Mouse (Mus musculus) heart, embryonic 14.5 days (tissue): ENCODE measurements around the gene Mettl4. TPM values are rescaled to one million over a fixed set of nuclear protein-coding genes. Genes with fewer than 3 reads are reported as not detected.
"Not testable (repeated sequence)": the region's sequence is repeated elsewhere in the genome, so short reads cannot be mapped to it uniquely, and the experiment has no call there.

Experiments
- ATAC-seq: fragments of 200-750 bp; cut with Nextera tagmentation; 2 replicates; pipeline ENCODE4 v1.8.0; 2017; ENCODE audit warnings: low read depth, moderate TSS enrichment; ENCODE audit not compliant: insufficient number of reproducible peaks, insufficient read depth, low FRiP score
- H3K27ac ChIP-seq, 2 experiments: fragments of 200-500 bp in 1 of 2; fragments of 300-500 bp in 1 of 2; sonication (generic) in 1 of 2; replicated peaks in 1 of 2; 2 replicates each; pipeline ENCODE4 v1.5.1; 2012 to 2014; ENCODE audit warnings: low read depth in 2 of 2, low read length in 2 of 2, control low read depth in 1 of 2, mild to moderate bottlenecking in 1 of 2, mixed read lengths in 1 of 2; ENCODE audit not compliant: control insufficient read depth in 1 of 2, insufficient read depth in 1 of 2
- H3K27me3 ChIP-seq: fragments of 300-500 bp; sonication (generic); 2 replicates; pipeline ENCODE4 v1.6.1; 2014; ENCODE audit warnings: mild to moderate bottlenecking, low read length, control low read depth; ENCODE audit not compliant: control insufficient read depth, insufficient read depth
- H3K36me3 ChIP-seq: fragments of 300-500 bp; sonication (generic); 2 replicates; pipeline ENCODE4 v1.6.1; 2014; ENCODE audit warnings: mild to moderate bottlenecking, control low read depth, low read length, mixed read lengths; ENCODE audit not compliant: control insufficient read depth, insufficient read depth
- H3K4me1 ChIP-seq, 2 experiments: fragments of 200-500 bp in 1 of 2; fragments of 300-500 bp in 1 of 2; sonication (generic) in 1 of 2; 2 replicates each; pipeline ENCODE4 v1.6.1; 2012 to 2014; ENCODE audit warnings: low read length in 2 of 2, control low read depth in 1 of 2, mixed read lengths in 1 of 2; ENCODE audit not compliant: control insufficient read depth in 2 of 2, insufficient read depth in 2 of 2
- H3K4me2 ChIP-seq: fragments of 300-500 bp; sonication (generic); 2 replicates; pipeline ENCODE4 v1.6.1; 2014; ENCODE audit warnings: mild to moderate bottlenecking, low read length
- H3K4me3 ChIP-seq, 2 experiments: fragments of 200-500 bp in 1 of 2; fragments of 300-500 bp in 1 of 2; sonication (generic) in 1 of 2; 2 replicates each; pipeline ENCODE4 v1.5.1; 2012 to 2014; ENCODE audit warnings: low read length in 2 of 2, mild to moderate bottlenecking in 2 of 2, control low read depth in 1 of 2, low read depth in 1 of 2, moderate library complexity in 1 of 2; ENCODE audit not compliant: control insufficient read depth in 1 of 2, insufficient read depth in 1 of 2
- H3K9ac ChIP-seq: fragments of 300-500 bp; sonication (generic); 2 replicates; pipeline ENCODE4 v1.6.1; 2014; ENCODE audit warnings: mild to moderate bottlenecking, low read length
- H3K9me3 ChIP-seq: fragments of 300-500 bp; sonication (generic); 2 replicates; pipeline ENCODE4 v1.6.1; 2016; ENCODE audit warnings: low read length, control low read depth; ENCODE audit not compliant: control insufficient read depth
- WGBS: fragments of 180-500 bp; shearing (Covaris S2); extraction: QIAGEN DNeasy Blood & Tissue Kit; methylation state at CpG from one replicate; pipeline ENCODE4 v1.1.7; 2014; 5-methylcytosine and 5-hydroxymethylcytosine counted together
- polyA plus RNA-seq: library from polyadenylated mRNA; unstranded; fragments of >200 nt; fragmentation: Nextera tagmentation; extraction: Ambion mirVana; gene quantifications from 2 replicates; pipeline ENCODE4 v1.2.1, GENCODE M21; 2014

Gene Mettl4
- polyA plus RNA-seq, 1 experiment from 2014 or later, result 15.7 TPM

DNA sequence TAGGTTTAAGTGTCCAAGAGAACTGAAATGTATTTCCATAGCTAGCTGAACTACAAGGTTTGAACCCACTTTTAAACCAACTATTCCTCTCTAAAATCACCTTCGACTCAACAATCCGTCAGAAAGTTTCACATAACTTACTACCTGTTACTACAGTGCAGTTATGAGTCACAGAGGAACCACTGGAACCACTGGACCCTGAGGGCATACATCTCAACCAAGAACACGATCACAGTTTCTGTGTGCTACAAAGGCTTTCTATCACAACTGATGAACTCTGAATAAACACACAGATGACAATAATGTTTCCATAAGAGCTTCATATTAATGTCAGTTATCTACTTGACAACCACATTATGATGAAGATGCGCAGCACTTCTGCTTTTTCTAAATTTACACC is 11.6 kb downstream of the Mettl4 start:
- ATAC-seq, result no peak
- Histone ChIP-seq H3K4me3 (no peak overlapping the region), H3K27ac (no peak overlapping the region), H3K4me1 (no peaks in the 10 kb centered on the region), H3K4me2 (no peak overlapping the region), H3K9me3 (no peaks in the 10 kb centered on the region), H3K36me3 (peaks cover 36% of the 10 kb centered on the region), H3K27me3 (no peaks in the 10 kb centered on the region), H3K9ac (no peak overlapping the region)
- WGBS, result 89% methylated on average over 4 of the region's 4 CpGs

DNA sequence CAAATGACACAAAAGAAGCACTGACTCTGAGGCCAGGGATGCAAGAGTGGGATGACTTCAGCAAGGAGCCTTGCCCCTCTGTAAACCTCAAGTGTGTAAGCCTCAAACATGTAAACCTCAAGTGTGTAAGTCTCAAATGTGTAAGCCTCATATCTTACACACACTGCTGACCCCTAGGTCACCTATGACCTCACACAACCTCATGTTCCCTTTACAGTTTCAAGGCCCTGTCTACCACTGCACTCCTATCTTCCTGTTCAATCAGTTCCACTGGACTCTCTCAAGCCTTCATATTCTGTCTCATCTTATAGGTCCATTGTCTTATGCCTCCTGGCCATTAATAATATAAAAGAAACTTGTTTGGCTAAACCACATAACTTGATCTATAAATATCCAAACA is 13.9 kb downstream of the Mettl4 start:
- no peaks in the 10 kb centered on the region for H3K4me1 ChIP-seq
- no peak overlapping the region for H3K4me3 ChIP-seq
- no peak overlapping the region for H3K27ac ChIP-seq
- H3K27me3 ChIP-seq, result no peaks in the 10 kb centered on the region
- no peak overlapping the region for H3K4me2 ChIP-seq
- peaks cover 51% of the 10 kb centered on the region for H3K36me3 ChIP-seq
- no peaks in the 10 kb centered on the region for H3K9me3 ChIP-seq
- H3K9ac ChIP-seq, result no peak overlapping the region
- no peak for ATAC-seq

DNA sequence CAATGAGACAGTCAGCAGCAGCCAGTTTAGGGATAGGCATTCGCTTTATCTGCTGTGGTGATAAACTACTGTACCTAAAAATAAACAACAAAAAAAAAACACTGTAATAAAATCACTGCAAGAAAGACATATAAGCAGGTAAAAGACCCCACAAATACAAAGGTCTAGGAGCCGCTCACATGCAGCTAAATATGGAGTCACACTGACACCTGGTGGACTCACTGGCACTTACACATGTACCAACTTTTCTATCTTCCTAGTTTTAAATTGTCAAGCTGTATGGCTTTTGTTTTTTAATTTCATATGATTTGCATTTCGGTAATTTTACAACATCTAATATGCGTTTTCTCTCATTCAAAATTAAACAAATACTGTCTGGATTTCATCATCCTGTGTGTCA is 14.4 kb downstream of the Mettl4 start:
- no peaks in the 10 kb centered on the region for H3K9me3 ChIP-seq
- no peak overlapping the region for H3K4me3 ChIP-seq
- H3K27me3 ChIP-seq, result no peaks in the 10 kb centered on the region
- no peaks in the 10 kb centered on the region for H3K4me1 ChIP-seq
- H3K27ac ChIP-seq, result no peak overlapping the region
- H3K9ac ChIP-seq, result no peak overlapping the region
- no peak for ATAC-seq
- H3K4me2 ChIP-seq, result no peak overlapping the region
- WGBS, result 50% methylated on average over 4 of the region's 4 CpGs
- H3K36me3 ChIP-seq, result peaks cover 50% of the 10 kb centered on the region

DNA sequence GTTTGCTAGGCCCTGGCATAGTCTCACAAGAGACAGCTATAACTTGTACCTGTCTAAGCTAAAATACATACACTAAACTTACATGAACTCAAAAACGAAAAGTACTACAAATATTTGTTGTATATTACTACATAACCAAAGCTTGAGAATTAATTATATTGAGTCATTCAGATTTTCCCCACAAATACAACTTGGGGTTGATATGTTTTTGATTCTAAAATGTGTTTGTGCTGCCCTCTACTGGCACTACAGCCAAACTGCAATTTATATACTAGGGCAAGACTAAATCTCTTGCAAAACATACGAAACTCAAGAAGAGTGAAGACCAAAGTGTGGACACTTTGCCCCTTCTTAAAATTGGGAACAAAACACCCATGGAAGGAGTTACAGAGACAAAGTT is 19.4 kb downstream of the Mettl4 start:
- WGBS, result 26% methylated on average over 2 of the region's 2 CpGs
- H3K4me1 ChIP-seq, H3K9ac ChIP-seq, ATAC-seq, H3K9me3 ChIP-seq, H3K4me2 ChIP-seq, H3K27ac ChIP-seq, H3K4me3 ChIP-seq, H3K27me3 ChIP-seq: not testable (repeated sequence)
- H3K36me3 ChIP-seq, result peaks cover 53% of the 10 kb centered on the region

DNA sequence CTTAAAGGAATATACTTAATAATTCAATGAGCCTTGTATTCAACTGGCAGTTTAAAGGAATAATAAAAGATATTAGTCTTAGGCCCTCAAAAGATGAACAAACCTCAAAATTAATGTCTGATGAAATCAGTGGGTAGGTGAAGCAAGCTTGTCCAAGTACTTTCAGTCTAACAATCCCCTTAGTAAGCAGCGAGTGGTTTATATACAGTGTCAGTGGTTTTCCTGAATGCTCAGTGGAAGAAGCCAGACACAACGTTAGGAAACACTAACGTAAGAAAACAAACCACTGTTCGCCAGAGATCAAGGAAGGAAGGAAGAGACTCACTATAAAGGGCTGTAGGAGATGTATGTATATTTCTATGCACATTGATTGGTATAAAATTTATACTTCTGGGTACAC is 23.1 kb downstream of the Mettl4 start:
- Histone ChIP-seq H3K4me2 (no peak overlapping the region), H3K9me3 (no peaks in the 10 kb centered on the region), H3K4me3 (no peak overlapping the region), H3K4me1 (no peaks in the 10 kb centered on the region), H3K36me3 (peaks cover 27% of the 10 kb centered on the region), H3K9ac (no peak overlapping the region), H3K27ac (no peak overlapping the region), H3K27me3 (no peaks in the 10 kb centered on the region)
- no peak for ATAC-seq
- 85% methylated on average over 4 of the region's 4 CpGs for WGBS

DNA sequence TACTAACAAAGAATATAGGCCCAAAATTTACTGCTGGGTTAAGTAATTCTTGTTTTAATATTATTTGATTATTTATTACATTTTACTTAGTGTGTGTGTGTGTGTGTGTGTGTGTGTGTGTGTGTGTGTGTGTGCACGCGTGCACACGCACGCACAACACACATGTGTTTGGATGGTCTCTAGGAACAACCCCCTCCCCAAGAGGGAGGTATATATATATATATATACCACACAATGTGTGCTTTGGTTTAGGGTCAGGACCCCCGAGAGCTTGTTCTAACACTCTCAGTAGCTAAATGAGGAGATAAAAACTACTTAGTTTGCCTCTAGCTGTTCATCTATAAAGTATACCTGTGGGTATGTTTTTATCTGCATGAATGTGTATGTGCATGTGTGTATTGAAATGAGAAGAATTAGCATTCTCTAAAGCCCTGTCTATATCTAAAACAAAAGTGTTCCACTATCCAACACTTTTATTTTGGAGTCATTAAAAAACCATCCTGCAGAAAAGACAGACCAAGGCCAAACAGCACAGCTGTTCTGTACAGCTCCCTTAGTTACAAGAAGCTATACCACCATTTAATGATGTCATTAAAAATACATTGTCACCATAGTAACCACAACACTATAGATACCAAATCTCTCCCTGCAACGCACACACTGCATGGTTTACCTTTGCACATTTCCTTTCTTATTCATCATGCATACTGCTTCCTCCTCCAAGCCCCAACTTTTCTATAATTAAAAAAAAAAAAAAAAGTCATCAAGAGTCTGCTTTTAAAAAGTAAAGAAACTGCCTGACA is 76.1 kb downstream of the Mettl4 start:
- Histone ChIP-seq H3K4me2 (no peak overlapping the region), H3K36me3 (no peaks in the 10 kb centered on the region), H3K9ac (no peak overlapping the region), H3K4me1 (no peaks in the 10 kb centered on the region), H3K27ac (no peak overlapping the region), H3K9me3 (no peaks in the 10 kb centered on the region), H3K27me3 (no peaks in the 10 kb centered on the region), H3K4me3 (no peak overlapping the region)
- ATAC-seq, result no peak
- WGBS, result 77% methylated on average over 6 of the region's 6 CpGs
